Mouse (Mus musculus): ENCODE measurements at regions not wholly inside any gene's neighbourhood (a gene's known extent, or its start where the extent isn't known, plus 50 kb on each side); places are given as distances from the start of the nearest gene placed in this dataset.

DNA sequence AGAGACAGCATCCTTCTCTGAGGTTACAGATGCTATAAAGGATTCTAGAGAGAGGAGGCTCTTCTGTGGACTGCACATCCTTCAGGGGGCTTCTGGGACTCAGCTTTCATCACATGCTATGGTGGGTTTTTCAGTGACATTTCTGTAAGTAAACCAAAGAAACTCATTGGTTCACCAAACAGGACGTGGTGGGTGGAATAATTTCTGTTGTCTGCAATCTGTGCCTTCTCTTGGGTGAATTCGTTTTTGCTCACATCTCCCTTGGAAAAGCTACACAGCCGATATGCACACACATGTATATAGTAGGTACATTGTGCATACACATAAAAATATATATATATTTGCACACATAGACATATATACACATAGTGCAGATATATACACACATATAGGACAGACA, 110.2 kb downstream of the Chst1 start:
- TF ChIP-seq CTCF (IDR thresholded peaks at IDR 0.05; ENCODE audit: borderline replicate concordance, extremely low read depth, insufficient read depth, insufficient read length) (no peak), POLR2A (IDR thresholded peaks at IDR 0.05; ENCODE audit: borderline replicate concordance, extremely low read depth, insufficient read depth, insufficient read length, poor library complexity, severe bottlenecking) (no peak)

Measured in brain, embryonic 14.5 days (tissue).